Mouse (Mus musculus) lung, embryonic 15.5 days (tissue): ENCODE measurements around the gene Cnfn. TPM values are rescaled to one million over a fixed set of nuclear protein-coding genes. Genes with fewer than 3 reads are reported as not detected.

ENCODE experiments used
- ATAC-seq: fragments of 200-750 bp; cut with Nextera tagmentation; 2 replicates; pipeline ENCODE4 v1.8.0; 2017; ENCODE audit warnings: moderate number of reproducible peaks, borderline replicate concordance; ENCODE audit not compliant: low FRiP score, low TSS enrichment; ENCODE audit errors: extremely low read depth
- H3K27ac ChIP-seq: fragments of 300-500 bp; sonication (generic); 2 replicates; pipeline ENCODE4 v1.5.1; 2015; ENCODE audit warnings: moderate library complexity, mild to moderate bottlenecking, inconsistent platforms
- H3K27me3 ChIP-seq: fragments of 300-500 bp; sonication (generic); 2 replicates; pipeline ENCODE4 v1.6.1; 2015; ENCODE audit warnings: inconsistent platforms
- H3K36me3 ChIP-seq: fragments of 300-500 bp; sonication (generic); 2 replicates; pipeline ENCODE4 v1.6.1; 2015; ENCODE audit warnings: inconsistent platforms
- H3K4me1 ChIP-seq: fragments of 300-500 bp; sonication (generic); 2 replicates; pipeline ENCODE4 v1.6.1; 2015; ENCODE audit warnings: inconsistent platforms
- H3K4me2 ChIP-seq: fragments of 300-500 bp; sonication (generic); 2 replicates; pipeline ENCODE4 v1.6.1; 2015; ENCODE audit warnings: inconsistent platforms, mild to moderate bottlenecking, moderate library complexity
- H3K4me3 ChIP-seq: fragments of 300-500 bp; sonication (generic); 2 replicates; pipeline ENCODE4 v1.5.1; 2015; ENCODE audit warnings: mild to moderate bottlenecking, inconsistent platforms
- H3K9ac ChIP-seq: fragments of 300-500 bp; sonication (generic); 2 replicates; pipeline ENCODE4 v1.6.1; 2015; ENCODE audit warnings: inconsistent platforms
- H3K9me3 ChIP-seq: fragments of 300-500 bp; sonication (generic); 2 replicates; pipeline ENCODE4 v1.6.1; 2016; ENCODE audit warnings: inconsistent platforms
- WGBS: fragments of 180-500 bp; shearing (Covaris S2); methylation state at CpG from one replicate; pipeline ENCODE4 v1.1.7; 2015; 5-methylcytosine and 5-hydroxymethylcytosine counted together
- polyA plus RNA-seq: library from polyadenylated mRNA; unstranded; fragments of >200 nt; fragmentation: Nextera tagmentation; extraction: Ambion mirVana; gene quantifications from 2 replicates; pipeline ENCODE4 v1.2.1, GENCODE M21; 2015

Cnfn gene
- polyA plus RNA-seq, 1 experiment from 2014 or later, result 0.52 TPM

GRCm38 (mm10) chr7:25396621-25397020, 27.1 kb upstream of the Cnfn start:
- H3K9ac ChIP-seq, result no peak overlapping the region

GRCm38 (mm10) chr7:25395558-25396521, 26.3 kb upstream of the Cnfn start:
- Histone ChIP-seq H3K9ac (peak overlapping the region; percentile 72), H3K4me2 (peak overlapping the region; percentile 86), H3K27ac (peak overlapping the region; percentile 73), H3K4me1 (peaks cover 35% of the 10 kb centered on the region), H3K36me3 (no peaks in the 10 kb centered on the region), H3K27me3 (no peaks in the 10 kb centered on the region), H3K4me3 (peak overlapping the region; percentile 76), H3K9me3 (no peaks in the 10 kb centered on the region)
- 6% methylated on average over 49 of the region's 52 CpGs for WGBS
- peak; percentile 97 for ATAC-seq

More at GRCm38 (mm10) chr7:25396621-25397020, 27.1 kb upstream of the Cnfn start:
- no peaks in the 10 kb centered on the region for H3K27me3 ChIP-seq
- ATAC-seq, result peak; percentile 6; the same call in 1 of the 2 replicates
- 0 out of 2 replicates have a peak overlapping the region, but pooled peaks have one; percentile 76 for H3K4me3 ChIP-seq
- H3K9me3 ChIP-seq, result no peaks in the 10 kb centered on the region
- peak overlapping the region; percentile 60; the same call in 1 of the 2 replicates for H3K27ac ChIP-seq
- H3K4me2 ChIP-seq, result peak overlapping the region; percentile 86; the same call in 1 of the 2 replicates
- peaks cover 31% of the 10 kb centered on the region for H3K4me1 ChIP-seq
- WGBS, result 83% methylated on average over 14 of the region's 14 CpGs
- H3K36me3 ChIP-seq, result no peaks in the 10 kb centered on the region

GRCm38 (mm10) chr7:25395186-25395557, 25.6 kb upstream of the Cnfn start:
- peak overlapping the region; percentile 72 for H3K9ac ChIP-seq
- H3K27ac ChIP-seq, result peak overlapping the region; percentile 73
- under 1% methylated on average over 22 of the region's 22 CpGs for WGBS
- peak; percentile 30; the same call in 1 of the 2 replicates for ATAC-seq
- peak overlapping the region; percentile 86 for H3K4me2 ChIP-seq
- no peaks in the 10 kb centered on the region for H3K27me3 ChIP-seq
- peaks cover 42% of the 10 kb centered on the region for H3K4me1 ChIP-seq
- H3K9me3 ChIP-seq, result no peaks in the 10 kb centered on the region
- peak overlapping the region; percentile 76 for H3K4me3 ChIP-seq
- H3K36me3 ChIP-seq, result no peaks in the 10 kb centered on the region

- Histone ChIP-seq H3K36me3 (no peaks in the 10 kb centered on the region), H3K27me3 (no peaks in the 10 kb centered on the region), H3K27ac (peak overlapping the region; percentile 73; the same call in 1 of the 2 replicates), H3K9me3 (no peaks in the 10 kb centered on the region), H3K9ac (peak overlapping the region; percentile 72), H3K4me3 (peak overlapping the region; percentile 76), H3K4me2 (peak overlapping the region; percentile 86), H3K4me1 (peaks cover 46% of the 10 kb centered on the region)
- WGBS, result 15% methylated on average over 7 of the region's 7 CpGs
- ATAC-seq, result no peak
Measured at GRCm38 (mm10) chr7:25394754-25395153, 25.2 kb upstream of the Cnfn start.

- no peak for ATAC-seq
- Histone ChIP-seq H3K27me3 (no peaks in the 10 kb centered on the region), H3K4me3 (no peak overlapping the region), H3K9ac (0 out of 2 replicates have a peak overlapping the region, but pooled peaks have one; percentile 72), H3K4me1 (peaks cover 49% of the 10 kb centered on the region), H3K4me2 (peak overlapping the region; percentile 86; the same call in 1 of the 2 replicates), H3K9me3 (no peaks in the 10 kb centered on the region), H3K27ac (no peak overlapping the region), H3K36me3 (0 out of 2 replicates have a peak, but pooled peaks cover under 1% of the 10 kb centered on the region)
- 71% methylated on average over 8 of the region's 8 CpGs for WGBS
Measured at GRCm38 (mm10) chr7:25393451-25394210, 24.1 kb upstream of the Cnfn start.

- no peak overlapping the region for H3K27ac ChIP-seq
- H3K27me3 ChIP-seq, result no peaks in the 10 kb centered on the region
- no peaks in the 10 kb centered on the region for H3K9me3 ChIP-seq
- peaks cover 5% of the 10 kb centered on the region; the same call in 1 of the 2 replicates for H3K36me3 ChIP-seq
- WGBS, result 63% methylated on average over 7 of the region's 7 CpGs
- no peak for ATAC-seq
- no peak overlapping the region for H3K4me2 ChIP-seq
- no peak overlapping the region for H3K4me3 ChIP-seq
- H3K4me1 ChIP-seq, result peaks cover 49% of the 10 kb centered on the region
- H3K9ac ChIP-seq, result no peak overlapping the region
Measured at GRCm38 (mm10) chr7:25392851-25393250, 23.3 kb upstream of the Cnfn start.

- Histone ChIP-seq H3K27me3 (no peaks in the 10 kb centered on the region), H3K4me3 (no peak overlapping the region), H3K4me2 (no peak overlapping the region), H3K36me3 (peaks cover 10% of the 10 kb centered on the region; the same call in 1 of the 2 replicates), H3K27ac (no peak overlapping the region), H3K4me1 (peaks cover 46% of the 10 kb centered on the region), H3K9me3 (no peaks in the 10 kb centered on the region), H3K9ac (no peak overlapping the region)
- 72% methylated on average over 2 of the region's 2 CpGs for WGBS
- ATAC-seq, result no peak
Measured at GRCm38 (mm10) chr7:25391856-25392453, 22.4 kb upstream of the Cnfn start.

- Histone ChIP-seq H3K4me2 (no peak overlapping the region), H3K36me3 (peaks cover 10% of the 10 kb centered on the region; the same call in 1 of the 2 replicates), H3K9me3 (no peaks in the 10 kb centered on the region), H3K27me3 (no peaks in the 10 kb centered on the region), H3K4me1 (peaks cover 48% of the 10 kb centered on the region), H3K27ac (peak overlapping the region; percentile 69; the same call in 1 of the 2 replicates), H3K4me3 (no peak overlapping the region), H3K9ac (no peak overlapping the region)
- WGBS, result 40% methylated on average over 2 of the region's 2 CpGs
- no peak for ATAC-seq
Measured at GRCm38 (mm10) chr7:25390986-25391385, 21.5 kb upstream of the Cnfn start.

GRCm38 (mm10) chr7:25390054-25390770, 20.7 kb upstream of the Cnfn start:
- Histone ChIP-seq H3K27ac (peak overlapping the region; percentile 69), H3K4me3 (no peak overlapping the region), H3K9me3 (no peaks in the 10 kb centered on the region), H3K9ac (no peak overlapping the region), H3K27me3 (no peaks in the 10 kb centered on the region), H3K4me2 (peak overlapping the region; percentile 22; the same call in 1 of the 2 replicates), H3K4me1 (peaks cover 56% of the 10 kb centered on the region), H3K36me3 (peaks cover 10% of the 10 kb centered on the region; the same call in 1 of the 2 replicates)
- peak; percentile 17; the same call in 1 of the 2 replicates for ATAC-seq
- WGBS, result 47% methylated on average over 8 of the region's 8 CpGs

GRCm38 (mm10) chr7:25388916-25389315, 19.4 kb upstream of the Cnfn start:
- ATAC-seq, result no peak
- Histone ChIP-seq H3K36me3 (peaks cover 18% of the 10 kb centered on the region), H3K4me3 (no peak overlapping the region), H3K27ac (no peak overlapping the region), H3K4me1 (peaks cover 46% of the 10 kb centered on the region), H3K9ac (no peak overlapping the region), H3K9me3 (no peaks in the 10 kb centered on the region), H3K27me3 (no peaks in the 10 kb centered on the region), H3K4me2 (no peak overlapping the region)
- 62% methylated on average over 7 of the region's 7 CpGs for WGBS
